Mouse (Mus musculus): ENCODE data around the gene Btf3l4. TPM values are rescaled to one million over a fixed set of nuclear protein-coding genes. Genes with fewer than 3 reads are reported as not detected.

Gene Btf3l4
- 139 and 146 TPM in 2 replicates for polyA plus RNA-seq (2015; fragmentation: Nextera tagmentation; extraction: Ambion mirVana)

DNA sequence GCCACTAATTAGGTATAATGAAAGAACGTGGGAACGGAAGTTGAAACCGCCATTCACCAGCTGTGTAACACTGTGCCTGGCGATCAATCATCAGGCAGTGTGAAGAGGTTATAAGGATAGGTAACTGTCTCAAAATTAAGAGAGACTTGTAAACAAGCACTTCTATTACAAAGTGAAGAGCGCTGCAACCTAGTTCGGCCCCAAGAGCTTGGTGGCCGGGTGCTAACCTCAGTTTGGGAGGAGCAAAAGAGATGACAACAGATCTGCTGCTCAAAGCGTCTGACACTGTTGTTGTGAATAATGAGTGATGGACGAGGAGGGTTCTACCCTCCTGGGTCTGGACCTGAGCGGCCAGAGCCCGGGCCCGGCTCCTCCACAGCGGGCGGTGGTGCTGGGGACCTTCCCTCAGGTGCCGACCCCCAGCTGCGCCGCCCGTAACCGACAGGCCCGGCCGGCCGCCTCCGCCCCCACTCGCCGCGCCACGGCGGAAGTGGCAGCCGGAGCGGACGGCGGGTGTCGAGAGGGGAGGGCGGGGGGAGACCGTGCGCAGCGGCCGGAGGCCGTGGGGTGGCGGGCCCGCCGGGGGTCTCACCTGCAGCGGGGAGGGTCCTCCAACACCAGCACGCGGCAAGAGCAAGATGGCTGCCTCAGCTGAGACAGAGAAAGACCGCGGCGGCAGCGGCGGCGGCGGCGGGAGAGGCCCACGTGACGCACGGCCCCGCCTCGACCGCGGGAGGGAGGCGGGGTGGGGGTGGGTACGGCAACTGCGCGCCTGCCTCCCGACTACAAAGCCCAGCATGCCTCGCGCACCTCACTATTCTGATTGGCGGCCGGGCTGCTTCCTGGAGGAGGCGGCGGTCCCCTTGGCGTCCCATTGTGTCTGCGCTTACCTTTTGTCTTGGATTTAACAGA lies at the start of gene Btf3l4:
Btf3l4 (minus strand) TSS at position 699 of the 912 bp plus-strand sequence.
- Histone ChIP-seq H3K9ac (replicated peaks; ENCODE audit: low read length) (peak within 1 kb of the TSS; percentile 99), H3K4me2 (replicated peaks; ENCODE audit: low read depth, low read length) (peak within 1 kb of the TSS; percentile 65), H3K27me3 (ENCODE audit: insufficient read depth, low read length) (no peaks in the 10 kb centered on the region), H3K4me3 (ENCODE audit: low read length) (peak within 1 kb of the TSS; percentile 92), H3K4me1 (ENCODE audit: insufficient read depth, low read length) (peaks cover 24% of the 10 kb centered on the region), H3K36me3 (ENCODE audit: insufficient read depth, low read length) (peaks cover 16% of the 10 kb centered on the region; the same call in 1 of the 2 replicates), H3K9me3 (ENCODE audit: low read length) (no peaks in the 10 kb centered on the region), H3K27ac (ENCODE audit: low read length) (peak within 1 kb of the TSS; percentile 100)
- ATAC-seq (ENCODE audit: low FRiP score, low TSS enrichment), result peak; percentile 97
- WGBS, result under 1% methylated on average over 64 of the region's 73 CpGs

GRCm38 (mm10) chr4:108878963-108879822 lies 45.8 kb upstream of the Btf3l4 start, which contains the start of gene Rab3b:
TSS of gene Rab3b (plus strand) at chr4:108879063.
- no peaks in the 10 kb centered on the region for H3K9me3 ChIP-seq (ENCODE audit: low read length)
- H3K4me2 ChIP-seq (replicated peaks; ENCODE audit: low read depth, low read length), result peak within 1 kb of the TSS; percentile 100
- WGBS, result 1% methylated on average over 46 of the region's 46 CpGs

GRCm38 (mm10) chr4:108877901-108878300 lies 44.5 kb upstream of the Btf3l4 start:
- Histone ChIP-seq H3K4me1 (ENCODE audit: insufficient read depth, low read length) (peaks cover 9% of the 10 kb centered on the region), H3K4me3 (ENCODE audit: low read length) (no peak overlapping the region), H3K27ac (ENCODE audit: low read length) (no peak overlapping the region), H3K4me2 (replicated peaks; ENCODE audit: low read depth, low read length) (no peak overlapping the region), H3K36me3 (ENCODE audit: insufficient read depth, low read length) (no peaks in the 10 kb centered on the region), H3K9ac (replicated peaks; ENCODE audit: low read length) (no peak overlapping the region), H3K27me3 (ENCODE audit: insufficient read depth, low read length) (no peaks in the 10 kb centered on the region; the same call in 1 of the 2 replicates), H3K9me3 (ENCODE audit: low read length) (no peaks in the 10 kb centered on the region)
- 79% methylated on average over 6 of the region's 6 CpGs for WGBS
- ATAC-seq (ENCODE audit: low FRiP score, low TSS enrichment), result no peak

More at GRCm38 (mm10) chr4:108878963-108879822, 45.8 kb upstream of the Btf3l4 start, which contains the start of gene Rab3b:
- H3K36me3 ChIP-seq (ENCODE audit: insufficient read depth, low read length), result no peaks in the 10 kb centered on the region
- peak within 1 kb of the TSS; percentile 64 for H3K4me3 ChIP-seq (ENCODE audit: low read length)
- ATAC-seq (ENCODE audit: low FRiP score, low TSS enrichment), result peak; percentile 96
- H3K9ac ChIP-seq (replicated peaks; ENCODE audit: low read length), result peak within 1 kb of the TSS; percentile 66
- H3K27me3 ChIP-seq (ENCODE audit: insufficient read depth, low read length), result no peaks in the 10 kb centered on the region; the same call in 1 of the 2 replicates
- H3K4me1 ChIP-seq (ENCODE audit: insufficient read depth, low read length), result peaks cover 9% of the 10 kb centered on the region
- no peak within 1 kb of the TSS for H3K27ac ChIP-seq (ENCODE audit: low read length)

DNA sequence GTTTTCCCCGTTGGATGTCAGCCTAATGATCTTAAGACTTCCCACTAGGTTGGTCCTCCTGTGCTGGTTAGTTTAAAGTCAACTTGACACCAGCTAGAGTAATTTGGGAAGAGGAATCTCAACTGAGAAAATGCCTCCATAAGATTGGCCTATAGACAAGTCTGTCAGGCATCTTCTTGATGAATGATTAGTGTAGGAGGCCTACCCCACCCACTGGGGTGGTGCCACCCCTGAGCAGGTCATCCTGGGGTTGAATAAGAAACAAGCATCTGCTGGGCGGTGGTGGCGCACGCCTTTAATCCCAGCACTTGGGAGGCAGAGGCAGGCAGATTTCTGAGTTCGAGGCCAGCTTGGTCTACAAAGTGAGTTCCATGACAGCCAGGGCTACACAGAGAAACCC lies 40.3 kb upstream of the Btf3l4 start:
- Histone ChIP-seq H3K9ac (replicated peaks; ENCODE audit: low read length) (no peak overlapping the region), H3K4me1 (ENCODE audit: insufficient read depth, low read length) (no peaks in the 10 kb centered on the region), H3K9me3 (ENCODE audit: low read length) (no peaks in the 10 kb centered on the region), H3K27me3 (ENCODE audit: insufficient read depth, low read length) (no peaks in the 10 kb centered on the region; the same call in 1 of the 2 replicates), H3K27ac (ENCODE audit: low read length) (no peak overlapping the region), H3K36me3 (ENCODE audit: insufficient read depth, low read length) (no peaks in the 10 kb centered on the region), H3K4me2 (replicated peaks; ENCODE audit: low read depth, low read length) (no peak overlapping the region), H3K4me3 (ENCODE audit: low read length) (no peak overlapping the region)
- no peak for ATAC-seq (ENCODE audit: low FRiP score, low TSS enrichment)
- WGBS, result 84% methylated on average over 5 of the region's 5 CpGs

- H3K27me3 ChIP-seq (ENCODE audit: insufficient read depth, low read length), result no peaks in the 10 kb centered on the region
- H3K9ac ChIP-seq (replicated peaks; ENCODE audit: low read length), result no peak overlapping the region
- H3K9me3 ChIP-seq (ENCODE audit: low read length), result no peaks in the 10 kb centered on the region
- no peak overlapping the region for H3K4me2 ChIP-seq (replicated peaks; ENCODE audit: low read depth, low read length)
- peak; percentile 85 for ATAC-seq (ENCODE audit: low FRiP score, low TSS enrichment)
- WGBS, result 33% methylated on average over 10 of the region's 10 CpGs
- H3K4me3 ChIP-seq (ENCODE audit: low read length), result no peak overlapping the region
- H3K4me1 ChIP-seq (ENCODE audit: insufficient read depth, low read length), result no peaks in the 10 kb centered on the region
- H3K27ac ChIP-seq (ENCODE audit: low read length), result no peak overlapping the region
- no peaks in the 10 kb centered on the region for H3K36me3 ChIP-seq (ENCODE audit: insufficient read depth, low read length)
Observed at GRCm38 (mm10) chr4:108869730-108870374, 36.4 kb upstream of the Btf3l4 start.

DNA sequence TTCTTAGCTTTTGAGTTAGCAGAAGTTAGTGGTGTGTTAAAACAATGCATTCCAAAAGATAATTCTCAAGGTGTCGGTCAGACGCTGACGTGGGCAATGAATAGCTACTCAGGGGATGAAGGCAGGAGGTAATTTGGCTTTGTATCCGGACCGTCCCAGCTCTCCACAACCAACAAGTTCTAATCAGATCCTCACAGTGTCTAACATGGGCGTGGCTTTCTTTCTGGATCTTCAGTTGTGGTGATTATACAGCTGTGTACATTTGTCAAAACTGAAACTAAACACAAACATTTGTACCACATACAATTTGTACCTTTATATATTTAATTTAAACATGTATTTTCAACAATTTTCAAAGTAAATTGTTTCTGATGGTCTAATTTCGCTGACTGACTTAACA lies 33.4 kb upstream of the Btf3l4 start:
- peaks cover 8% of the 10 kb centered on the region; the same call in 1 of the 2 replicates for H3K36me3 ChIP-seq (ENCODE audit: insufficient read depth, low read length)
- H3K4me1 ChIP-seq (ENCODE audit: insufficient read depth, low read length), result no peaks in the 10 kb centered on the region
- no peak overlapping the region for H3K4me2 ChIP-seq (replicated peaks; ENCODE audit: low read depth, low read length)
- 85% methylated on average over 7 of the region's 7 CpGs for WGBS
- no peaks in the 10 kb centered on the region for H3K27me3 ChIP-seq (ENCODE audit: insufficient read depth, low read length)
- H3K27ac ChIP-seq (ENCODE audit: low read length), result no peak overlapping the region
- no peaks in the 10 kb centered on the region for H3K9me3 ChIP-seq (ENCODE audit: low read length)
- no peak overlapping the region for H3K9ac ChIP-seq (replicated peaks; ENCODE audit: low read length)
- no peak for ATAC-seq (ENCODE audit: low FRiP score, low TSS enrichment)
- no peak overlapping the region for H3K4me3 ChIP-seq (ENCODE audit: low read length)

GRCm38 (mm10) chr4:108848505-108848848 lies 15.1 kb upstream of the Btf3l4 start, which contains the start of gene A730015C16Rik:
TSS of gene A730015C16Rik (minus strand) at chr4:108848619.
- peak; percentile 50; the same call in 1 of the 2 replicates for ATAC-seq (ENCODE audit: low FRiP score, low TSS enrichment)
- no peaks in the 10 kb centered on the region for H3K27me3 ChIP-seq (ENCODE audit: insufficient read depth, low read length)
- peak within 1 kb of the TSS; percentile 94 for H3K4me3 ChIP-seq (ENCODE audit: low read length)
- H3K36me3 ChIP-seq (ENCODE audit: insufficient read depth, low read length), result 0 out of 2 replicates have a peak, but pooled peaks cover 13% of the 10 kb centered on the region
- H3K4me2 ChIP-seq (replicated peaks; ENCODE audit: low read depth, low read length), result peak within 1 kb of the TSS; percentile 88
- WGBS, result 4% methylated on average over 20 of the region's 20 CpGs
- H3K4me1 ChIP-seq (ENCODE audit: insufficient read depth, low read length), result peaks cover 25% of the 10 kb centered on the region
- peak within 1 kb of the TSS; percentile 94 for H3K27ac ChIP-seq (ENCODE audit: low read length)
- H3K9me3 ChIP-seq (ENCODE audit: low read length), result no peaks in the 10 kb centered on the region
- peak within 1 kb of the TSS; percentile 89 for H3K9ac ChIP-seq (replicated peaks; ENCODE audit: low read length)

DNA sequence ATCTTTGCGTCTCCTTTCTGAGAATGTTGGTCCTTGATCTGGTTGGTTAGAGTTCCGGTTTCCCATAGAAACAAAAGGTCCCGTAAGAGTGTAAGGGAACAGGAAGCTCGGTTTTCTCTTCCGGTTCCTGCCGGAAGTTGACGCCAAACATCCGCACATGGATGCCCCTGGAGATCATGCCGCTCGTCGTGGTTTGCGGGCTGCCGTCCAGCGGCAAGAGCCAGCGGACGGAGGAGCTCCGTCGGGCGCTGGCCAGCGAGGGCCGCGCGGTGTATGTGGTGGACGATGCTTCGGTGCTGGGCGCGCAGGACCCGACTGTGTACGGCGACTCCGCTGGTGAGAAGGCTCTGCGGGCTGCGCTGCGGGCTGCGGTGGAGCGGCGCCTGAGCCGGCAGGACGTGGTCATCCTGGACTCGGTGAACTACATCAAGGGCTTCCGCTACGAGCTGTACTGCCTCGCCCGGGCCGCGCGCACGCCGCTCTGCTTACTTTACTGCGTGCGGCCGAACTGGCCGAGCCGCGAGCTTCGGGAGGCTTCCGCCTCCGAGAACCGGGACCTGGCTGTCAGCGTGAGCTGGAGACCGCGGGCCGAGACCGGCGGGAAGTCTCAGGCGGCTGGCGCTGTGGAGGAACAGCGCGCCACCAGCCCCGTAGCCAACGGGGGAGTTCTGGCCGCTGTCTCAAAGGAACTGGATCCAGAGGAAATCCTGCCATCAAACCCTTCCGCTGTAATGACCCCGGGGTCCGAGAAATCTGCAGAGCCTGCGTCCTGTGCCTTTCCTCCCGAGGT lies 14.5 kb upstream of the Btf3l4 start, which contains the start of gene Kti12:
Kti12 (plus strand) TSS at position 71 of the 790 bp plus-strand sequence.
- H3K4me3 ChIP-seq (ENCODE audit: low read length), result peak within 1 kb of the TSS; percentile 94
- H3K9me3 ChIP-seq (ENCODE audit: low read length), result no peaks in the 10 kb centered on the region
- peak; percentile 88 for ATAC-seq (ENCODE audit: low FRiP score, low TSS enrichment)
- no peaks in the 10 kb centered on the region for H3K27me3 ChIP-seq (ENCODE audit: insufficient read depth, low read length)
- peaks cover 25% of the 10 kb centered on the region for H3K4me1 ChIP-seq (ENCODE audit: insufficient read depth, low read length)
- peak within 1 kb of the TSS; percentile 88 for H3K4me2 ChIP-seq (replicated peaks; ENCODE audit: low read depth, low read length)
- peak within 1 kb of the TSS; percentile 94 for H3K27ac ChIP-seq (ENCODE audit: low read length)
- peak within 1 kb of the TSS; percentile 89 for H3K9ac ChIP-seq (replicated peaks; ENCODE audit: low read length)
- 0% methylated on average over 77 of the region's 77 CpGs for WGBS
- 0 out of 2 replicates have a peak, but pooled peaks cover 9% of the 10 kb centered on the region for H3K36me3 ChIP-seq (ENCODE audit: insufficient read depth, low read length)
